Mouse (Mus musculus) midbrain, postnatal 0 days (tissue): Measurements from ENCODE around the gene Lamc1. TPM values are rescaled to one million over a fixed set of nuclear protein-coding genes. Genes with fewer than 3 reads are reported as not detected.

Experiments used
- ATAC-seq: fragments of 200-750 bp; cut with Nextera tagmentation; 2 replicates; pipeline ENCODE4 v1.8.0; 2017; ENCODE audit warnings: moderate number of reproducible peaks, mild to moderate bottlenecking, moderate TSS enrichment, moderate library complexity; ENCODE audit not compliant: low FRiP score
- DNase-seq: peaks from one replicate; pipeline ENCODE4 v3.0.0-alpha.2; 2015; ENCODE audit warnings: low spot score
- H3K27ac ChIP-seq: fragments of 300-500 bp; sonication (generic); 2 replicates; pipeline ENCODE4 v1.5.1; 2014; ENCODE audit warnings: low read depth, mild to moderate bottlenecking, low read length, mixed read lengths
- H3K27me3 ChIP-seq: fragments of 300-500 bp; sonication (generic); 2 replicates; pipeline ENCODE4 v1.6.1; 2014; ENCODE audit warnings: low read length, control low read depth, mixed read lengths; ENCODE audit not compliant: insufficient read depth
- H3K36me3 ChIP-seq: fragments of 300-500 bp; sonication (generic); 2 replicates; pipeline ENCODE4 v1.6.1; 2014; ENCODE audit warnings: low read length, control low read depth, mixed read lengths; ENCODE audit not compliant: insufficient read depth
- H3K4me1 ChIP-seq: fragments of 300-500 bp; sonication (generic); 2 replicates; pipeline ENCODE4 v1.6.1; 2014; ENCODE audit warnings: mild to moderate bottlenecking, control low read depth, antibody characterized with exemption, low read length, mixed read lengths; ENCODE audit not compliant: insufficient read depth
- H3K4me2 ChIP-seq: fragments of 300-500 bp; sonication (generic); 2 replicates; pipeline ENCODE4 v1.6.1; 2014; ENCODE audit warnings: low read depth, mild to moderate bottlenecking, low read length, mixed read lengths; ENCODE audit not compliant: poor library complexity, severe bottlenecking
- H3K4me3 ChIP-seq: fragments of 300-500 bp; sonication (generic); 2 replicates; pipeline ENCODE4 v1.5.1; 2014; ENCODE audit warnings: low read depth, mild to moderate bottlenecking, low read length, moderate library complexity
- H3K9ac ChIP-seq: fragments of 300-500 bp; sonication (generic); replicated peaks from 2 replicates; pipeline ENCODE4 v1.6.1; 2014; ENCODE audit warnings: mild to moderate bottlenecking, low read length, moderate library complexity, mixed read lengths; ENCODE audit not compliant: poor library complexity, severe bottlenecking
- H3K9me3 ChIP-seq: fragments of 300-500 bp; sonication (generic); 2 replicates; pipeline ENCODE4 v1.6.1; 2016; ENCODE audit warnings: low read length, control low read depth
- CTCF ChIP-seq: IDR thresholded peaks from 2 replicates; pipeline ENCODE4 v1.5.1; 2016; ENCODE audit warnings: antibody characterized with exemption, mild to moderate bottlenecking
- WGBS: fragments of 180-500 bp; shearing (Covaris S2); extraction: QIAGEN DNeasy Blood & Tissue Kit; methylation state at CpG from one replicate; pipeline ENCODE4 v1.1.7; 2014; 5-methylcytosine and 5-hydroxymethylcytosine counted together
- polyA plus RNA-seq: library from polyadenylated mRNA; unstranded; fragments of >200 nt; fragmentation: Nextera tagmentation; extraction: Ambion mirVana; gene quantifications from 2 replicates; pipeline ENCODE4 v1.2.1, GENCODE M21; 2015
- total RNA-seq: library from RNA; depleted of rRNA; stranded (reverse); fragments of >200 nt; gene quantifications from 2 replicates; pipeline ENCODE4 v1.2.3, GENCODE M21; 2014

Gene Lamc1
- total and polyA plus RNA-seq, 2 experiments from 2014 or later = 11.5 to 40.6 TPM

DNA sequence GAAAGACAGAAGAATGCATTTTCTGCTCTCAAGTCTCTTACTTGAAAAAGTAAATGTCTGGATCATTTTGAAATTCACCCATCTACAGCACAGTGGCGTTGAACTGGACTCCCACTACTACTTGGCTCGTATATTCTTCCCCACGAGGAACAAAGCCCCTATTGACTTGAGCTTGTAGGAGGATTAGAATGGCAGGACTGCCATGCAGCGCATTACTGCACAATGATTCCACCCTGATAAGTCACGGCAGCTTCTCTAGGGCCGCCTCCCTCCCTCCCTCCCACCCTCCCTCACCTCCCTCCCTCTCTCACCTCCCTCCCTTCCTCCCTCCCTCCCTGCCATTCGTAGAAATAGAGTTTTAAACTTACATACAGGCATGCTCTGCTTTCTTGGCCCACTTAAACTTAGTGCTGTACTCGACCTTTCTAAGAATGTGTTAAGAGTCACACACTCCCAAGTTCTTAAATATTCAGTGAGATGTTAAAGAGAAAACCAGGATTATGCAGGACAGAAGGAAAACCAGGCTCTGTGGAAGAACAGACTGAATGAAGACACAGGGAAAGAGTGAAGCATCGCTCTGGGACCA is 54.5 kb downstream of the Lamc1 start:
- Histone ChIP-seq H3K9me3 (no peaks in the 10 kb centered on the region), H3K4me3 (no peak overlapping the region), H3K27ac (no peak overlapping the region), H3K36me3 (no peaks in the 10 kb centered on the region), H3K4me1 (0 out of 2 replicates have a peak, but pooled peaks cover 13% of the 10 kb centered on the region), H3K4me2 (no peak overlapping the region), H3K9ac (no peak overlapping the region), H3K27me3 (no peaks in the 10 kb centered on the region)
- DNase-seq (no peak), ATAC-seq (no peak)
- 28% methylated on average over 9 of the region's 9 CpGs for WGBS
- no peak for TF ChIP-seq CTCF

- H3K36me3 ChIP-seq = no peaks in the 10 kb centered on the region
- H3K9me3 ChIP-seq = no peaks in the 10 kb centered on the region
- ATAC-seq (no peak), DNase-seq (no peak)
- 79% methylated on average over 5 of the region's 5 CpGs for whole genome bisulfite sequencing
- H3K27me3 ChIP-seq = no peaks in the 10 kb centered on the region
- no peak for TF ChIP-seq CTCF
- H3K4me3 ChIP-seq = no peak overlapping the region
- no peak overlapping the region for H3K9ac ChIP-seq
- H3K4me2 ChIP-seq = no peak overlapping the region
- no peak overlapping the region for H3K27ac ChIP-seq
- H3K4me1 ChIP-seq = 0 out of 2 replicates have a peak, but pooled peaks cover 12% of the 10 kb centered on the region
Observed at GRCm38 (mm10) chr1:153275466-153275865, 57.1 kb downstream of the Lamc1 start.

DNA sequence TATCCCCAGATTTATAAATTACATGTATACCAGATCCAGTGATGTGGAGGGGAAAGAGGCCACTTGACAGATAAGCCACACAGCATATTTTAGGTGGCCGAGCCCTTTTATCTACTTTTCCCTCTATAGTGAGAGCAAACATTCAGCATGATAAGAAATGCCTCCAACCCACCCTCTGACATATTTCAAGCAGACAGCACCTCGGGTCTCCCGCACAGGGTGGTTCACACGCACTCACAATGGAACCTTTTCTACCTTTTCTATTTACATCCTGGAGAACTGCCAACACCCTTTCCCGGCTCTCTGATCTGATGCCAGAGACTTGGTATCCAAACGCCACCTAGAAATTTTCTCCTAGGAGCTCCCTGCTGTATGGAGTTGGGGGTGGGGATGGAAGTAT is 58.0 kb downstream of the Lamc1 start:
- no peaks in the 10 kb centered on the region for H3K9me3 ChIP-seq
- H3K27me3 ChIP-seq = no peaks in the 10 kb centered on the region
- ATAC-seq = no peak
- no peak for DNase-seq
- H3K27ac ChIP-seq = no peak overlapping the region
- 0 out of 2 replicates have a peak, but pooled peaks cover 12% of the 10 kb centered on the region for H3K4me1 ChIP-seq
- no peak overlapping the region for H3K4me3 ChIP-seq
- 36% methylated on average over 6 of the region's 6 CpGs for WGBS
- no peak overlapping the region for H3K4me2 ChIP-seq
- no peaks in the 10 kb centered on the region for H3K36me3 ChIP-seq
- no peak for TF ChIP-seq CTCF
- H3K9ac ChIP-seq = no peak overlapping the region

GRCm38 (mm10) chr1:153273657-153274056 is 58.9 kb downstream of the Lamc1 start:
- Histone ChIP-seq H3K36me3 (no peaks in the 10 kb centered on the region), H3K9ac (no peak overlapping the region; the same call in 1 of the 2 replicates), H3K27ac (no peak overlapping the region), H3K27me3 (no peaks in the 10 kb centered on the region), H3K9me3 (no peaks in the 10 kb centered on the region), H3K4me2 (no peak overlapping the region), H3K4me3 (no peak overlapping the region), H3K4me1 (0 out of 2 replicates have a peak, but pooled peaks cover 12% of the 10 kb centered on the region)
- ATAC-seq (no peak), DNase-seq (no peak)
- TF ChIP-seq CTCF = no peak
- WGBS = 63% methylated on average over 8 of the region's 8 CpGs

GRCm38 (mm10) chr1:153270827-153271226 is 61.8 kb downstream of the Lamc1 start:
- H3K4me3 ChIP-seq = no peak overlapping the region
- no peak for ATAC-seq

GRCm38 (mm10) chr1:153269681-153270080 is 62.9 kb downstream of the Lamc1 start:
- Histone ChIP-seq H3K9ac (no peak overlapping the region), H3K4me1 (peaks cover 12% of the 10 kb centered on the region; the same call in 1 of the 2 replicates), H3K27me3 (no peaks in the 10 kb centered on the region), H3K36me3 (no peaks in the 10 kb centered on the region), H3K4me2 (no peak overlapping the region), H3K4me3 (no peak overlapping the region), H3K9me3 (no peaks in the 10 kb centered on the region), H3K27ac (no peak overlapping the region)
- no peak for TF ChIP-seq CTCF
- no peak for ATAC-seq
- DNase-seq = no peak
- WGBS = 91% methylated on average over 6 of the region's 6 CpGs

More at GRCm38 (mm10) chr1:153270827-153271226, 61.8 kb downstream of the Lamc1 start:
- Histone ChIP-seq H3K9me3 (no peaks in the 10 kb centered on the region), H3K4me1 (0 out of 2 replicates have a peak, but pooled peaks cover 12% of the 10 kb centered on the region), H3K4me2 (no peak overlapping the region), H3K27me3 (no peaks in the 10 kb centered on the region), H3K27ac (no peak overlapping the region), H3K9ac (no peak overlapping the region), H3K36me3 (no peaks in the 10 kb centered on the region)
- 94% methylated on average over 15 of the region's 15 CpGs for WGBS
- no peak for DNase-seq
- TF ChIP-seq CTCF = no peak
